Mouse (Mus musculus) C2C12 (cell line): ENCODE measurements around the gene Gosr1. TPM values are rescaled to one million over a fixed set of nuclear protein-coding genes. Genes with fewer than 3 reads are reported as not detected.
"Not testable (repeated sequence)": the region's sequence is repeated elsewhere in the genome, so short reads cannot be mapped to it uniquely, and the experiment has no call there.

Experiments
- H3K27me3 ChIP-seq: one replicate; pipeline ENCODE4 v1.6.1; 2011; ENCODE audit not compliant: control insufficient read depth, insufficient read depth, insufficient read length
- H3K36me3 ChIP-seq: one replicate; pipeline ENCODE4 v1.6.1; 2011; ENCODE audit not compliant: control insufficient read depth, insufficient read depth
- H3K4me3 ChIP-seq: one replicate; pipeline ENCODE4 v1.5.1; 2011; ENCODE audit warnings: mild to moderate bottlenecking, control low read depth; ENCODE audit not compliant: poor library complexity, insufficient read depth, severe bottlenecking
- H3K79me2 ChIP-seq: one replicate; pipeline ENCODE4 v1.6.1; 2011; ENCODE audit not compliant: control insufficient read depth, insufficient read depth
- H3K79me3 ChIP-seq: one replicate; pipeline ENCODE4 v1.6.1; 2011; ENCODE audit warnings: low read depth, control low read depth
- H3ac ChIP-seq: one replicate; pipeline ENCODE3; 2011; ENCODE audit warnings: low read depth; ENCODE audit not compliant: control insufficient read depth, insufficient read length
- CTCF ChIP-seq: IDR thresholded peaks from one replicate; pipeline ENCODE4 v1.5.1; 2011; ENCODE audit not compliant: control insufficient read depth, insufficient read depth, insufficient read length
- FOSL1 ChIP-seq: IDR thresholded peaks from one replicate; pipeline ENCODE4 v1.8.0; 2011; ENCODE audit warnings: mild to moderate bottlenecking, low read length; ENCODE audit not compliant: poor library complexity, insufficient read depth, severe bottlenecking
- MYOD1 ChIP-seq: IDR thresholded peaks from one replicate; pipeline ENCODE4 v1.6.1; 2011; ENCODE audit warnings: low read depth; ENCODE audit not compliant: control insufficient read depth, insufficient read length
- MYOG ChIP-seq: IDR thresholded peaks from one replicate; pipeline ENCODE4 v1.6.1; 2011; ENCODE audit not compliant: control insufficient read depth, insufficient read length; ENCODE audit errors: extremely low read depth
- USF1 ChIP-seq: IDR thresholded peaks from one replicate; pipeline ENCODE4 v1.6.1; 2011; ENCODE audit warnings: low read depth, mild to moderate bottlenecking, control low read depth, moderate library complexity
- polyA plus RNA-seq: library from polyadenylated mRNA; unstranded; fragments of >200 nt; fragmentation: generic; extraction: Trizol; gene quantifications from one replicate; pipeline ENCODE4 v1.2.1, GENCODE M21; 2012; ENCODE audit warnings: missing spikeins

Gene Gosr1
- polyA plus RNA-seq, 1 experiment: 11.9 TPM

- no peak overlapping the region for H3ac ChIP-seq
- H3K79me3 ChIP-seq: no peaks in the 10 kb centered on the region
- no peak overlapping the region for H3K4me3 ChIP-seq
- no peak for TF ChIP-seq MYOG
- no peak for TF ChIP-seq FOSL1
- no peak for TF ChIP-seq MYOD1
- no peak for TF ChIP-seq USF1
- TF ChIP-seq CTCF: no peak
- H3K36me3 ChIP-seq: no peaks in the 10 kb centered on the region
- H3K27me3 ChIP-seq: no peaks in the 10 kb centered on the region
- no peaks in the 10 kb centered on the region for H3K79me2 ChIP-seq
Measured at GRCm38 (mm10) chr11:76685604-76686003, 77.8 kb downstream of the Gosr1 start.

- H3K4me3 ChIP-seq: not testable (repeated sequence)
Measured at GRCm38 (mm10) chr11:76679508-76679907, 83.9 kb downstream of the Gosr1 start, which contains the start of gene Trarg1. Gene Trarg1 (plus strand): TSS chr11:76679808.

More at GRCm38 (mm10) chr11:76679508-76679907, 83.9 kb downstream of the Gosr1 start, which contains the start of gene Trarg1:
- H3K79me3 ChIP-seq, H3K36me3 ChIP-seq, H3K27me3 ChIP-seq, H3ac ChIP-seq, H3K79me2 ChIP-seq: not testable (repeated sequence)

Other genes with a start within 250 kb of the Gosr1 start
- 72.8 TPM for gene Abr, start 141.3 kb downstream of the Gosr1 start, polyA plus RNA-seq
- 0.05 TPM for gene Bhlha9, start 91.1 kb downstream of the Gosr1 start, polyA plus RNA-seq
- 0.05 TPM for gene Trarg1, start 83.8 kb downstream of the Gosr1 start, polyA plus RNA-seq
- gene Cpd, start 83.4 kb upstream of the Gosr1 start, polyA plus RNA-seq: 11.6 TPM
- not detected for gene Tmigd1, start 138.6 kb upstream of the Gosr1 start, polyA plus RNA-seq
- 26.4 TPM for gene Blmh, start 161.2 kb upstream of the Gosr1 start, polyA plus RNA-seq
- gene Slc6a4, start 235.0 kb upstream of the Gosr1 start, polyA plus RNA-seq: 0.06 TPM